Mouse (Mus musculus) cerebellum, adult 9-11 months (tissue): ENCODE measurements around the gene Traf7.
A peak's percentile ranks its signal among the peaks of the same experiment; 100 is the strongest.

Experiments used
- DNase-seq: peaks from one replicate; pipeline ENCODE4 v3.0.0; 2022

The Traf7 gene

DNA sequence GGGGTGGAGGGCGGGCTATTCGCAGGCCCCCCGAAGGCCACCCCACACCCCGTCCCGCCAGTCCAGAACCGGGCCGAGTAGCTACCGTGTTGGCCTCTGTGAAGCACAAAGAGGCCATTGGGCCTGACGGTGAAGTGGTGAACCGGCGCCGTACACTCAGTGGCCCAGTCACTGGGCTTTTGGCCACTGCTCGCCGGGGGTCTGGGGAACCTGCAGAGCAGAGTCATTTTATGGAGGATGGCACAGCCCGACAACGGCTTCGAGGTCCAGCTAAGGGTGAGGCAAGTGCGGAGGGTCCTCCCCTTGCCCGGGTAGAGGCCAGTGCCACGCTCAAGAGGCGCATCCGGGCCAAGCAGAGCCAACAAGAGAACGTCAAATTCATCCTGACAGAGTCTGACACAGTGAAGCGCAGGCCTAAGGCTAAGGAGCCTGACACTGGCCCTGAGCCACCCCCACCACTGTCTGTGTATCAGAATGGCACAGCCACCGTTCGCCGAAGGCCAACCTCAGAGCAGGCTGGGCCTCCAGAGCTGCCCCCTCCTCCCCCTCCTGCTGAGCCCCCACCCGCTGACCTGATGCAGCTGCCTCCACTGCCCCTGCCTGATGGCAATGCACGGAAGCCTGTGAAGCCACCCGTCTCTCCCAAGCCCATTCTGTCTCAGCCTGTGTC lies 22.3 kb downstream of the Traf7 start:
- no peak for DNase-seq

DNA sequence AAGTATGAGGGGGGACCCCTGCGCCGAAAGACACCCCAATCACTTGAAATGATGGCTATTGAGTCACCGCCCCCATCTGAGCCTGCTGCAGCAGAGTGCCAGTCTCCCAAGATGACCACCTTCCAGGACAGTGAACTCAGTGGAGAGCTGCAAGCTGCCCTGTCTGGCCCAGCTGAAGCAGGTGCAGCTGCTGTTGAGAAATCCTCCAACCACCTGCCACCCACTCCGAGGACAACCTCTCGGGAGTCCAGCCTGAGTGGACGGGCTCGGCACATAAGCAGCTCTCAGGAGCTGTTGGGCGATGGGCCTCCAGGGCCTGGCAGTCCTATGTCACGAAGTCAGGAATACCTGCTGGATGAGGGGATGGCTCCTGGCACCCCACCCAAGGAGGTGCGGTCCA lies 23.7 kb downstream of the Traf7 start:
- no peak for DNase-seq

- no peak for DNase-seq
Observed at GRCm38 (mm10) chr17:24502208-24502607, 25.5 kb downstream of the Traf7 start.

DNA sequence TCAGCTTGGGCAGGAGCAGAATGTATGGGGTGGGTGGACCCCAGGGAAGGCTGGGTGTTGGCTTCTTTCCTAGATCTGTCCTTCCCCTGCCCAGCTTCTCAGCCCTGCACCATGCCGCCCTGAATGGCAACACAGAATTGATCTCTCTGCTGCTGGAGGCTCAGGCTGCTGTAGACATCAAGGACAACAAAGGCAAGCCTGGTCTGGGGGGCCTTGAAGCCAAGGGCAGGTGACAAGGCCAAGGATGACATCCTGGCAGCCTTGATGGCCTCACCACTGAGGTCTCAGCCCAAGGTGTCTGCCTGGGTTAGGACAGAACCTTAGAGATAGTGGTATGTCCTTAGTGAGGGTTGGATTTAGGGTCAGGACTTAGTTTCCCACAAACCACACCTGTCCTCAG lies 31.7 kb downstream of the Traf7 start:
- peak; percentile 15 for DNase-seq

DNA sequence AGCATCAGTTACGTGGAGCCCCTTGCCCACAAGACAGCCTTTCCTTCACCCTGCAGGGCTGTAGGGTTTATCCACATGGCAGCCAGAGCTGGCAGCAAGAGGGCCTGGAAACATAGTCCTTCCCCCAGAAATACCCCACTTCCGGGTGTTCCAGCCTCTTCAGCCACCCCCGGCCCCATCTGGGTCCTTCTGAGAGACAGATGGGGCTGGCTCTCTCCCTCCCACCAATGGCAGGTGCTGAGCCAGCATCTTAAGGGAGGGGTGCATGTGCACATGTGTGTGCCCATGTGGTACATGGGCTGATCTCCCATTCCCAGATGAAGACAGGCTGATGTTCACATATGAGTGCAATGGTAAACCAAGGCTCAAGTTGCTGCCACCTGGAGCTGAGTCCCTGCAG lies 32.3 kb downstream of the Traf7 start:
- DNase-seq: peak; percentile 23

DNA sequence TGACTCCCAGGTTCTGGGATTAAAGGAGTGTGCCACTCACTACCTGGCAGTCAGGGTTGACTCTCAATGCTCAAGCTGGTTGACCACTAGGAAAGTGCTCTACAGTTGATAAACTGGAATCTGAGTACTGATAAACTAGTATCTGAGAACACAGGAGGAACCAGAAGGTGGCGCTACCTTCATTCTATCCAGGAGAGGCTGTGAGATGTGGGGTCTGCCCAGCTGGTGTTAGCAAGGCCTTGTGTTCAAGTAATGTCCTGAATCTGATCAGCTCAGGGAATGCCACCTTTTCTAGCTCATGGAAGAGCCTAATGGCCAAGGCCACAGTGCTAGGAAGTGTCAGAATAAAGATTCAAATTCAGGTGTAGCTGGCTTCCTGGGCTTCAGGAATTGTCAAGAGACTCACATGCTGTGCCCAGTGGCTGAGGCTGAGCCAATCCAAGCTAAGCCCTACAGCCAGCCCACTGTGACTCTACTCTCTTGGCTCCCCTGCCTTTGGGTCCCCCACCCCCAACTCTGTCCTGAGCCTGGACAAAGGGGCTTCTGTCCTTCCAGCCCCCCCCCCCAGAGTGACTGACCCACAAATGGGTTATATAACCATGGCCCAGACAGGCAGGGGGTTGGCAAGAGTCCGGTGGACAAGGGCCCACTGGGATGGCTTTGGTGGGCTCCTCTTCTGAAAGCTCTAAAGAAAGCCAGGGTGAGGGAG lies 33.0 kb downstream of the Traf7 start:
- DNase-seq: peak; percentile 60

GRCm38 (mm10) chr17:24490399-24490798 lies 37.3 kb downstream of the Traf7 start:
- no peak for DNase-seq

GRCm38 (mm10) chr17:24489265-24490030 lies 38.3 kb downstream of the Traf7 start:
- DNase-seq: no peak

GRCm38 (mm10) chr17:24488662-24489264 lies 39.0 kb downstream of the Traf7 start:
- DNase-seq: peak; percentile 76

GRCm38 (mm10) chr17:24488186-24488661 lies 39.5 kb downstream of the Traf7 start, which contains the start of gene Caskin1:
TSS of gene Caskin1 (plus strand) at chr17:24488601.
- DNase-seq: peak; percentile 80

DNA sequence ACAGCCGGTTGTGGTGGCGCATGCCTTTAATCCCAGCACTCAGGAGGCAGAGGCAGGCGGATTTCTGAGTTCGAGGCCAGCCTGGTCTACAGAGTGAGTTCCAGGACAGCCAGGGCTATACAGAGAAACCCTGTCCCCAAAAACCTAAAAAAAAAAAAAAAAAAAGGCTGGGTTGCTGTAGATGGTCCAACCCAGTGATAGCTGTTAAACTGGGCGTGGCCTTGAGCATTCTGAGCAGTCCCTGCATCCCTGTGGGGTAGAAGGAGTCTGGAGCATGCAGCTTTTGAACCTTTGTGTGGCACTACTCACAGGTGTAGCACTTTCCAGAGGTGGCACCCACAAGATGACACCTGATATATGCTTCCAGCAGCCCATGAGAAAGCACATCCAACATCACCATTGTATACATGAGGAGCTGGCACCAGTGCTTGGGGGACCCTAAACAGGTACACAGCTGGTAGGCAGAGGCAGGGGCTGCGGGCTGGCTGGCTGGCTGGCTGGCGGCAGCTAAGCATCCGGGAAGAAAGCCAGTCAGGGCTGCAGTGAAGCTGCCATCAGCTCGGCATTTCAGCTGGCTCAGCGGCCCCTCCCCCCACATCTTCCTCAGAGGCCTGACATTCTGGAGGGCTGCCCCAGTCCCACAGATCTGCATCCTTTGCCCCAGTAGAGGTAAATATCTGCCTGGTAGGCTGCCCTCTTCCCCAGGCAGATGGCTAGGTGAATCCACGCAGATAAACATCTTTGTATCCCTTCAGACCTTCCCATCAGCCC lies 42.5 kb downstream of the Traf7 start:
- DNase-seq: no peak

DNA sequence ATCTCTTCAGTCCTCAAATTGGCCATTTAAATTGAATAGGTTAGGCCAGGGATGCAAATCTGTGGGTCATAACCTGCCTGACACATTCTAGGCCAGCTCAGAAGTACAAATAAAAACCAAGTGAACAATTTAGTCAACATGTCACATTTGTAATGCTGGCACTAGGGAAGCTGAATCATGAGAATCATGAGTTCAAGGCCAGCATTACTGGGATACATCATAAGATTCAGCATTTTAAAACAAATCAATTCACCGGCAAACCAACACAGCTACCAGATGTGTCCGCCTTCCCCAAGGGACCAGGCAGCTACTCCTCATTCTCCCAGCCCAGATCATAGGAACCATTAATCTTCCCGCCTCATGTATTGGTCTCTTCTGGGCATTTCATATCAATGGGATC lies 44.2 kb downstream of the Traf7 start:
- DNase-seq: no peak

- no peak for DNase-seq
Observed at GRCm38 (mm10) chr17:24481027-24481815, 46.5 kb downstream of the Traf7 start.

GRCm38 (mm10) chr17:24480201-24480826 lies 47.4 kb downstream of the Traf7 start:
- DNase-seq: peak; percentile 58

- DNase-seq: no peak
Observed at GRCm38 (mm10) chr17:24479431-24479830, 48.3 kb downstream of the Traf7 start.

DNA sequence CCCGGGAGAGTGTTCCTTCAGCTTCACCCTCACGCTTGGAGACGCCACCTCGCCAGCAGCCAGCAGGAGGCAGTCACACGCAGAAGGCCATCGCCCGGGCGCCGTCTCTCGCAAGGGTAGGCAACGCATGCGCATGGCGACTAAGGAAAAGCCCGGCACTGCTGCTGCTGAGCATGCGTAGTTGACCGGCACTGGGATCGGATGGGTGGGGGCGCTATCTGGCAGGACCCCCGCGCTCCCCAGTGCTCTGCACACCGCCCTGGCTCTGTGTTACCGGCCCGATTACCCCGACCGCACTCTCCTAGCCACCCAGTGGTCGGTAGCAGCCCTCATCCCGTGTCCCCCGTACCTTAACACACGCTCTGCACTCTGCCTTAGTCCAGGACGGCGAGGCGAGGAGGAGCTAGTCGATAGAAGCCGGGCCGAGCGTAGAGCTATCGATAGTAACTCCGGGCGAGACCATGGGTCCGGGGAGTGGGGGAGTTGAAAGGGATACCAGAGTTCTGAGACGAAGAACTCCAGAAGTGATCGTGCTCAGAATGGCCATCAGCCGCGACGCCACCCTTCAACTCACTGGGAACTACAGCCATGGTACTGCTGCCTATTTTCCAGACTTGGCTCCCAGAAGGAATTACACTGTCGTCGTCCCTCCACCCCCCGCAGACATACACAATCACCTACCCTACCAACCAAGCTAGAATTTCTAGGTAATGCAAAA lies 48.9 kb downstream of the Traf7 start, which contains the start of gene Mlst8:
Gene Mlst8, minus strand, starts transcription at position 416 of the 718 bp plus-strand sequence.
- DNase-seq: peak; percentile 97

DNA sequence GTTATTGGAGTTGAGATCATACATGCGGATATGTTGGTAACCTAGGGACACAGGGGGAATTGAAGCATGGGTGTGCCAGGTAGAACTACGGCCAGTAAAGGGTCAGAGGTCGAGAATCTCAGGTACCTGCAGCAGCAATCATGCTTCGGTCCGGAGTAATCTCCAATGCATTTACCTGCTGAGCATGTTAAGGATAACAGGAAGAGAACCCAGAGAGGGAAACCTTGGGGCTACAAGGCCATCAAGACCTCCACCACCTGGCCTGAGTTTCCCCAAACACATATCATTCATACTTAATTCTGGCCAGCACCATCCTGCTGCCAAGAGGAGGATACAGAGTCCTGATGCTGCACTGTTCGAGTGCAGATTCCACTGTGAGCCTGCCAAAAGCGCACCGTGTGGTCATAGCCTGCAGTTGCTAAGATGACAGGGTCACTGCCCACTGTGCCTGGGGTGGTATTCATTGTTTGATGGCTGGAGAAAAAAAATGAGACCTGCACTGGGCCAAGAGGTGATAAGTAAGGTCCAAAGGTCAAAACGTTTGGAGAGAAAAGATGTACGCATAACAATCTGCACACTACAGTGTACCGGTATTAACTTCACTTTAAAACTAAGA lies 49.6 kb downstream of the Traf7 start:
- peak; percentile 76 for DNase-seq

- DNase-seq: no peak
Observed at GRCm38 (mm10) chr17:24477053-24477984, 50.4 kb downstream of the Traf7 start.
